Mouse (Mus musculus) liver, embryonic 14.5 days (tissue): Measurements from ENCODE around the gene Zfp750.

Experiments
- CTCF ChIP-seq: IDR thresholded peaks from 2 replicates; pipeline ENCODE4 v1.5.1; 2016; ENCODE audit warnings: antibody characterized with exemption, low read depth, control low read depth
- EP300 ChIP-seq: IDR thresholded peaks from 2 replicates; pipeline ENCODE4 v1.6.1; 2016; ENCODE audit warnings: antibody characterized with exemption, low read depth

GRCm38 (mm10) chr11:121512896-121513572 lies 6.1 kb downstream of the Zfp750 start:
- no peak for TF ChIP-seq CTCF
- TF ChIP-seq EP300 = no peak
